Mouse (Mus musculus) frontal cortex, postnatal 10 days (tissue): ENCODE data around the gene Rasip1.

Source experiments
- DNase-seq, 2 experiments: peaks; one replicate each; pipeline ENCODE4 v3.0.0; 2022; ENCODE audit warnings: low spot score in 2 of 2, mixed read lengths in 1 of 2

Rasip1 gene

DNA sequence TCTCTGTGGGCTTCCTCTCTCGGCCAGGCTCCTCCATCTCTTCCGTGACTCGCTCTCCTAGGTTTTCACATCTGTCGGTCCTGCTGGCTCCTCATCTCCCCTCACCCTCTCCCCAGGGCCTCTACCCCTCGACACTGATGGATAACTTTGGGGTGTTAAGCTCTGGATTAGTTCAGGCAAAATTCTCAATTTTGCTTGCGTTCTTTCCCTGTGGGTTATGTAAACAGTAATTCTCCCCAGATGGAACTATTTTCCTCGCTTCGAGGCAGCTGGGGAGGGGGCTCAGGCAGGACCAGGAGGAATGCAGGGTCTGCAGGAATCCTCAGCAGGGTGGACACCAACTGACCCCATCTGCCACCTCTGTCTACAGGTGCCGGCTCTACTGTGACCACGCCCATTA, 58.5 kb downstream of the Rasip1 start:
- no peak for DNase-seq

DNA sequence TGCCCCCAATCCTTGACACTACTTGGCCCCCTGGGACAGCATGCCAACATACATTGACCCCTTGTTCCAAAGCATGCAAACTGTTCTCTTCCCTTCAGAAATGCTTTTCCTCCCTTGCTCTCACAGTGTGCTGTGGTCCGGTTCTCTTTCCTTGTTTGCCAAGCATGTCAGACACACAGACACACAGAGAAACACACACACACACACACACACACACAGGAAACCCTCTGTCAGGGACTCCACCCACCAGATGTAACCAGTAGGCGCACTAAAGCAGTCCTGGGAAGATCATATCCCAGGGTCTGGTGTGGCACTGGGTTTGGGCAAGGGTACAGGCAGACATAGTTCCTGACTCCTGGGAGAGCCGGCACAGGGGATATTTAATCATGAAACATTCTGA, 59.6 kb downstream of the Rasip1 start:
- DNase-seq: no peak
